Mouse (Mus musculus): ENCODE results near the gene Tspan18. TPM values are rescaled to one million over a fixed set of nuclear protein-coding genes. Genes with fewer than 3 reads are reported as not detected.

Tspan18 gene
- polyA plus RNA-seq, 2 experiments = 2.2 to 2.3 TPM

GRCm38 (mm10) chr2:93223463-93223862, 110.8 kb downstream of the Tspan18 start:
- Histone ChIP-seq H3K36me3 (replicated peaks; ENCODE audit: control insufficient read depth, insufficient read depth, low read depth) (no peaks in the 10 kb centered on the region), H3K4me2 (ENCODE audit: low read depth) (no peak overlapping the region), H3K27ac (no peak overlapping the region), H3K4me3 (ENCODE audit: insufficient read depth in 1 of 2, low read depth in 2 of 2, low read length in 2 of 2) (no peak overlapping the region), H3K9me3 (ENCODE audit: control insufficient read depth, low read length) (no peaks in the 10 kb centered on the region), H3K27me3 (ENCODE audit: control insufficient read depth, insufficient read depth, low read length) (no peaks in the 10 kb centered on the region), H3K9ac (replicated peaks) (no peak overlapping the region), H3K4me1 (replicated peaks; ENCODE audit: control insufficient read depth in 2 of 2, insufficient read depth in 2 of 2, low read length in 1 of 2) (no peaks in the 10 kb centered on the region)
- 43% methylated on average over 6 of the region's 6 CpGs for WGBS (ENCODE audit: insufficient replicate concordance)
- ATAC-seq (ENCODE audit: insufficient read depth) (no peak), DNase-seq (ENCODE audit: low read depth in 3 of 3, low spot score in 3 of 3) (no peak)
- TF ChIP-seq CTCF (IDR thresholded peaks at IDR 0.05; ENCODE audit: low read depth) = no peak
- TF ChIP-seq EP300 (IDR thresholded peaks at IDR 0.05; ENCODE audit: low read depth) = no peak

- no peaks in the 10 kb centered on the region for H3K4me1 ChIP-seq (replicated peaks; ENCODE audit: control insufficient read depth in 2 of 2, insufficient read depth in 2 of 2, low read length in 1 of 2)
- no peak overlapping the region for H3K9ac ChIP-seq (replicated peaks)
- no peaks in the 10 kb centered on the region for H3K36me3 ChIP-seq (replicated peaks; ENCODE audit: control insufficient read depth, insufficient read depth, low read depth)
- H3K9me3 ChIP-seq (ENCODE audit: control insufficient read depth, low read length) = no peaks in the 10 kb centered on the region
- no peak for ATAC-seq (ENCODE audit: insufficient read depth)
- TF ChIP-seq CTCF (IDR thresholded peaks at IDR 0.05; ENCODE audit: low read depth) (0 out of 2 replicates have a peak, but pooled peaks have one; percentile 26), EP300 (IDR thresholded peaks at IDR 0.05; ENCODE audit: low read depth) (no peak)
- no peak overlapping the region for H3K4me3 ChIP-seq (ENCODE audit: insufficient read depth in 1 of 2, low read depth in 2 of 2, low read length in 2 of 2)
- DNase-seq (ENCODE audit: low read depth in 3 of 3, low spot score in 3 of 3) = no peak
- WGBS (ENCODE audit: insufficient replicate concordance) = 46% methylated on average over 5 of the region's 5 CpGs
- H3K4me2 ChIP-seq (ENCODE audit: low read depth) = no peak overlapping the region
- H3K27me3 ChIP-seq (ENCODE audit: control insufficient read depth, insufficient read depth, low read length) = no peaks in the 10 kb centered on the region
- no peak overlapping the region for H3K27ac ChIP-seq
Measured at GRCm38 (mm10) chr2:93220447-93220846, 113.9 kb downstream of the Tspan18 start.

- no peak for ATAC-seq (ENCODE audit: insufficient read depth)
Measured at GRCm38 (mm10) chr2:93219576-93219975, 114.7 kb downstream of the Tspan18 start.

GRCm38 (mm10) chr2:93218353-93218990, 115.8 kb downstream of the Tspan18 start:
- Histone ChIP-seq H3K27me3 (ENCODE audit: control insufficient read depth, insufficient read depth, low read length) (no peaks in the 10 kb centered on the region), H3K36me3 (replicated peaks; ENCODE audit: control insufficient read depth, insufficient read depth, low read depth) (no peaks in the 10 kb centered on the region), H3K4me2 (ENCODE audit: low read depth) (no peak overlapping the region), H3K9me3 (ENCODE audit: control insufficient read depth, low read length) (no peaks in the 10 kb centered on the region), H3K4me3 (ENCODE audit: insufficient read depth in 1 of 2, low read depth in 2 of 2, low read length in 2 of 2) (no peak overlapping the region), H3K27ac (no peak overlapping the region), H3K4me1 (replicated peaks; ENCODE audit: control insufficient read depth in 2 of 2, insufficient read depth in 2 of 2, low read length in 1 of 2) (no peaks in the 10 kb centered on the region), H3K9ac (replicated peaks) (no peak overlapping the region)
- DNase-seq (ENCODE audit: low read depth in 3 of 3, low spot score in 3 of 3) = no peak
- no peak for ATAC-seq (ENCODE audit: insufficient read depth)
- TF ChIP-seq EP300 (IDR thresholded peaks at IDR 0.05; ENCODE audit: low read depth) (no peak), CTCF (IDR thresholded peaks at IDR 0.05; ENCODE audit: low read depth) (no peak)
- 62% methylated on average over 7 of the region's 7 CpGs for WGBS (ENCODE audit: insufficient replicate concordance)

More at GRCm38 (mm10) chr2:93219576-93219975, 114.7 kb downstream of the Tspan18 start:
- H3K4me3 ChIP-seq (ENCODE audit: insufficient read depth in 1 of 2, low read depth in 2 of 2, low read length in 2 of 2) = no peak overlapping the region
- no peaks in the 10 kb centered on the region for H3K4me1 ChIP-seq (replicated peaks; ENCODE audit: control insufficient read depth in 2 of 2, insufficient read depth in 2 of 2, low read length in 1 of 2)
- no peak overlapping the region for H3K9ac ChIP-seq (replicated peaks)
- no peak overlapping the region for H3K27ac ChIP-seq
- no peaks in the 10 kb centered on the region for H3K9me3 ChIP-seq (ENCODE audit: control insufficient read depth, low read length)
- TF ChIP-seq EP300 (IDR thresholded peaks at IDR 0.05; ENCODE audit: low read depth) (no peak), CTCF (IDR thresholded peaks at IDR 0.05; ENCODE audit: low read depth) (no peak)
- H3K4me2 ChIP-seq (ENCODE audit: low read depth) = no peak overlapping the region
- WGBS (ENCODE audit: insufficient replicate concordance) = 84% methylated on average over 3 of the region's 3 CpGs
- H3K36me3 ChIP-seq (replicated peaks; ENCODE audit: control insufficient read depth, insufficient read depth, low read depth) = no peaks in the 10 kb centered on the region
- no peaks in the 10 kb centered on the region for H3K27me3 ChIP-seq (ENCODE audit: control insufficient read depth, insufficient read depth, low read length)
- DNase-seq (ENCODE audit: low read depth in 3 of 3, low spot score in 3 of 3) = no peak

- no peak overlapping the region for H3K4me2 ChIP-seq (ENCODE audit: low read depth)
- 25% methylated on average over 7 of the region's 7 CpGs for WGBS (ENCODE audit: insufficient replicate concordance)
Measured at GRCm38 (mm10) chr2:93217015-93217414, 117.3 kb downstream of the Tspan18 start.

More at GRCm38 (mm10) chr2:93217015-93217414, 117.3 kb downstream of the Tspan18 start:
- Histone ChIP-seq H3K27me3 (ENCODE audit: control insufficient read depth, insufficient read depth, low read length) (no peaks in the 10 kb centered on the region), H3K4me1 (replicated peaks; ENCODE audit: control insufficient read depth in 2 of 2, insufficient read depth in 2 of 2, low read length in 1 of 2) (no peaks in the 10 kb centered on the region), H3K4me3 (ENCODE audit: insufficient read depth in 1 of 2, low read depth in 2 of 2, low read length in 2 of 2) (no peak overlapping the region), H3K36me3 (replicated peaks; ENCODE audit: control insufficient read depth, insufficient read depth, low read depth) (no peaks in the 10 kb centered on the region), H3K9me3 (ENCODE audit: control insufficient read depth, low read length) (no peaks in the 10 kb centered on the region), H3K27ac (no peak overlapping the region), H3K9ac (replicated peaks) (no peak overlapping the region)
- DNase-seq (ENCODE audit: low read depth in 3 of 3, low spot score in 3 of 3) (peak in 2 of 3 experiments; percentile 20 to 27), ATAC-seq (ENCODE audit: insufficient read depth) (no peak)
- TF ChIP-seq EP300 (IDR thresholded peaks at IDR 0.05; ENCODE audit: low read depth) = no peak
- TF ChIP-seq CTCF (IDR thresholded peaks at IDR 0.05; ENCODE audit: low read depth) = peak; percentile 76

All from liver, embryonic 14.5 days (tissue).